Mouse (Mus musculus) left cerebral cortex, adult 18-20 months (tissue): ENCODE measurements around the gene Fam8a1. TPM values are rescaled to one million over a fixed set of nuclear protein-coding genes. Genes with fewer than 3 reads are reported as not detected.

Source experiments
- DNase-seq, 2 experiments: peaks; one replicate each; pipeline ENCODE4 v3.0.0; 2021 to 2022; ENCODE audit warnings: low spot score in 2 of 2, mixed read lengths in 1 of 2
- long read RNA-seq, 2 experiments: library from polyadenylated mRNA; stranded (forward); transcript quantifications; one replicate each; pipeline ENCODE4 v2.0.0; 2021
- total RNA-seq, 2 experiments: library from RNA; stranded (reverse); gene quantifications; 2 replicates each; pipeline ENCODE4 v1.2.3; 2021

Gene Fam8a1
- 10 to 100 TPM; 93.8 to 94.7 TPM for total RNA-seq
- long read RNA-seq, experiment 1, transcript Fam8a1-201 (5 exons, 3,664 nt), result major isoform, 25 of 41 reads
- long read RNA-seq, experiment 1, partial matches to known transcripts, result 3 of 41 reads
- long read RNA-seq, experiment 1, other reads (novel, unspliced or antisense), result 13 of 41 reads
- long read RNA-seq, experiment 2, transcript Fam8a1-201 (5 exons, 3,664 nt), result major isoform, 26 of 36 reads
- long read RNA-seq, experiment 2, partial matches to known transcripts, result 4 of 36 reads
- long read RNA-seq, experiment 2, other reads (novel, unspliced or antisense), result 6 of 36 reads

DNA sequence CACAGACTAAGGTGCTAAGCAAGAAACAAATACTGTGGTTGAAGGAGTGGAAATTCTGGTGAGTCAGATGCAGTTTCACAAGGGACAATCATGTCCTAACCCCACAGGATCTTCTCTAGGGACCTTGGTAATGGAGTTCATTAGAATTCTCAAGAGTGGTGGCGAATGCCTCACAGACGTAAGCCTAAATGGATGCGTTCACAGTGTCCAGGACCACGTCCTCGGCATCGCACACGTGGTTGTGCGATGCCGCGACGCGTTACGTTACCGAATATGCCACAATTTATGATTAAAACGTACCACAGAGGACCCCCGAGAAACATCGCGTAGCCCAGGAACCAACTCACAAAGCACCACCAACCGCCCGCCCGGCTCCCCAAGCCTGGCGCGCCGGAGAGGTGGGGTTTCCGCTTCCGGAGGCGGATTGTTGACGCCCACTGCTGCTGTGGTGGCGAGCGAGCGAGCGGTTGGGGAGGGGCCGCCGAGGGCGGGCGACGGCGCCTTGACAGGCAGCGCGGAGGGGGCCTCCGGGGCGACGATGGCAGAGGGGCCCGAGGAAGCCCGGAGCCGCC lies at the start of gene Fam8a1:
TSS of gene Fam8a1 (plus strand) at position 475 of the 572 bp plus-strand sequence.
- peak; percentile 89 to 92 for DNase-seq

GRCm38 (mm10) chr13:46619633-46620032 lies 49.7 kb upstream of the Fam8a1 start:
- DNase-seq, result peak in 1 of 2 experiments; percentile 31

DNA sequence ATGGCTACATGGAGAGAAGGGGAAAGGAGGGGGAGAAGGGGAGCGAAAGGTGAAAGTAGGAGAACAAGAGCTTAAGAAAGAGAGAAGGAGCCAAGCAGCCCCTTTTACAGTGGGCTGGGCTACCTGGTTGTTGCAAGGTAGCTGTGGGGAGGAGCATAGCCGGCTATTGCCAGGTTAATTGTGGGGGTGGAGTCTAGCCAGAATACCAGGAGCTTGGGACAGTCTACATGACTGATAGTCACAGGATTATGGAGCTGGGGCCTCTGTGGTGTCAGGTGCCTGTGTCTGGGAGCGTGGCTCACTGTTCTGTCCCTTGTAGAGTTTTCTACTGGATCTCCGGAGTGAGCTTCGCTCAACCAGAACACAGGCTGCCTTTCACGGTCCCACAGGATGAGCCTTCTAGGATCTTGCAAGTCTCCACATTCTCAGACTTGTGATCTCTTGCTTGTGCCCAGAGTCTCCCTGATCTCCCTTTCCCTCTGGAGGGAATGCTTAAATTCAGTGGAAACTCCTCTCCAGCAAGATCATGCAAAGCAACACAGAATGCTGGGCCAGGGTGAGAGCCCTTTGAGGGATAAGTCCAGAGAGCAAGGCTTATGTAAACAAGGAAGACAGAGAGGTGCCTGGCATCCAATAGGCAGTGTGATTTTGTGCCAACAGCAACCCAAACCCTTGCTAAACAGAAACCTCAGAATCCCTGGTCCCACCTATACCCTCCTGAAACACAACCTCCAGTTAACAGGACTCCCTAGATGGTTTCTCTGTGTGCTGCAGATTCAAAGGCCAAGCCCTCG lies 48.2 kb upstream of the Fam8a1 start:
- no peak for DNase-seq

GRCm38 (mm10) chr13:46626608-46627007 lies 42.7 kb upstream of the Fam8a1 start:
- DNase-seq, result no peak

DNA sequence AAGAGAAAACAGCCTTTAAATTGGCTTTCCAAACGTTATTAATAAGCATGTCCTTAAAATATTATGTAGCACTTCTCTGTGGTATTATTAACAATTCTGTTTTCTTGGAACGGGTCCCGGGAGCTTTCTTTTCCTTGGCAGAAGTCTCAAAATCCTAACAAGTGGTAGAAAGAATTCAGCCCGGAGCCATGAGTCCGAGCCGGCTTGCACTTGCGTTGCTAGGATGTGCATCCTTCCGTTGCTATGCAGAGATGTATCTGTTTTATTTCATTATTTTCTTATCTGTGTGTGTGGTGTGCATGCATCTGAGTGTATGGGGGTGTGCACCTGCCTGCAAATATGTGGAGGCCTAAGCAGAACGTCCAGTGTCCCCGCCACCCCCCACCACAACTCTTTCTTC lies 41.5 kb upstream of the Fam8a1 start:
- peak; percentile 36 to 47 for DNase-seq

GRCm38 (mm10) chr13:46629391-46629790 lies 39.9 kb upstream of the Fam8a1 start:
- DNase-seq, result no peak

- DNase-seq, result no peak
Measured at GRCm38 (mm10) chr13:46632796-46633195, 36.5 kb upstream of the Fam8a1 start.

- peak in 1 of 2 experiments; percentile 48 for DNase-seq
Measured at GRCm38 (mm10) chr13:46633320-46634132, 35.8 kb upstream of the Fam8a1 start.

DNA sequence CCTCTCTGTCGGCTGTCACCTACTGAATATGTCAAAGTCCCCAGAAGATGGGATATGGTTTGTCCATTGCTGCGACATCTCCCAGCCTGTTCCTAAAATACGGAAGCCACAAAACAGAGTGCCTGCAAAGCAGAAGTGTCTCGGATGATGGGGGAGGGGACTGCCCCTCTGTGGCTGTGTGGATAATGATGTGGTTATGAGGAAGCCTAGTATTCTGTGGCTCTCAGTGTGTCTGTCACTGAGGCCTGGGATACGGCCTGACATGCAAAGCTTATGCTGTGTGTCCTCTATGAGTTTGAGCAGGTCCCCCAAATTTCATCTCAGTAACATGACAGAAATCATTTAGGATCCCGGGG lies 35.2 kb upstream of the Fam8a1 start:
- peak in 1 of 2 experiments; percentile 27 for DNase-seq

- DNase-seq, result no peak
Measured at GRCm38 (mm10) chr13:46640608-46641468, 28.5 kb upstream of the Fam8a1 start.

DNA sequence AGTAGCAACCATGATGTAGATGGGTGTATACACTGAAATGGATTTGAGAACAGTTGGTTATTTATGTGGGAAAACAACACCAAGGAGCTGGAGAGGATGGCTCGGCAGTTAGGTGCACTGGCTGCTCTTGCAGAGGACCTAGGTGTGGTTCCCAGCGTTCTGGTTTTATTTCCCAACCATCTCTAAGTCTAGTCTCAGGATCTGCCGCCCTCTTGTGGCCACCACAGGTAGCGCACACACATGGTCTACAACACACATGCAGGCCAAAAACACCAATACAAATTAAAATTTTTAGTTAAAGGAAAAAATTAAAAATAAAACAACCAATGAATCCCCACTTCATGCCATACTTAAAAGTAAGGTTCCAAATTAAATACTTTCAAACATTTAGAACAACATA lies 27.0 kb upstream of the Fam8a1 start:
- no peak for DNase-seq

DNA sequence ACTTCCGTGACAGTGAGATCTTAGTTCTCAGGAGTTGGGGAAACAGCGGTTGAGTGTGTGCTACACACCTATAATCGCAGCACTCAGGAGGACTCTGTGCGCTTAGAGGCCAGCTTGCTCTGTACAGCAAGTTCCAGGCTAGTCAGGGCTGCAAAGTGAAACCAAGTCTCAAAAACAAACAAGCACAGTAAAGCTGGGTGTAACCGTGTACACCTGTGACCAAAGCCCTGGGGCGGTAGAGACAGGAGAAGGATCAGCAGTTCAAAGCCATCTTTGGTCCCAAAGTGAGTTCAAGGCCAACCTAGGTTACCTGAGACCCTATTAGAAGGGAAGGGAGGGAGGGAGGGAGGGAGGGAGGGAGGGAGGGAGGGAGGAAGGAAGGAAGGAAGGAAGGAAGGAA lies 25.1 kb upstream of the Fam8a1 start:
- no peak for DNase-seq

GRCm38 (mm10) chr13:46645476-46645875 lies 23.8 kb upstream of the Fam8a1 start:
- DNase-seq, result no peak

GRCm38 (mm10) chr13:46651853-46652252 lies 17.5 kb upstream of the Fam8a1 start:
- no peak for DNase-seq

DNA sequence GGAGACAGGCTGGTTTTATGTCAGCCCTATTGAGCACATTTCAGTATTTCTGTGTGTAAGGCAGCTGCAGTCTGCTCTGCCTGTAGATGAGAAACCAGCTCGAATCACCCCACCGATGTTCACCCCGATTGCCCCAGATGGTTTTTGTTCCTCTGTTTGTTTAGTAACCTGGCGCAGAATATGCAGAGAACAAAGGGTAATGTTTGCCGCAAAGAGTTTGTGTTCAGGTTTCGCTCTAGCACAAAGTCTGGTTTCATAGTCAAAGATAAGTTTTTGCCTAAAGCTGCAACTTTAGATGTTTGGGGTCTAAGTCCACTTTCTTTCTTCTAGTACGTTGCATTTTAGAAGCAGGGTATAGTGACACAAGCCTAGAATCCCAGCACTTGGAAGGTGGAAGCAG lies 16.7 kb upstream of the Fam8a1 start:
- no peak for DNase-seq

- DNase-seq, result no peak
Measured at GRCm38 (mm10) chr13:46653671-46654070, 15.7 kb upstream of the Fam8a1 start.

GRCm38 (mm10) chr13:46654566-46654965 lies 14.8 kb upstream of the Fam8a1 start:
- no peak for DNase-seq

- no peak for DNase-seq
Measured at GRCm38 (mm10) chr13:46659211-46659610, 10.1 kb upstream of the Fam8a1 start.

GRCm38 (mm10) chr13:46663461-46663964 lies 5.8 kb upstream of the Fam8a1 start:
- DNase-seq, result no peak

DNA sequence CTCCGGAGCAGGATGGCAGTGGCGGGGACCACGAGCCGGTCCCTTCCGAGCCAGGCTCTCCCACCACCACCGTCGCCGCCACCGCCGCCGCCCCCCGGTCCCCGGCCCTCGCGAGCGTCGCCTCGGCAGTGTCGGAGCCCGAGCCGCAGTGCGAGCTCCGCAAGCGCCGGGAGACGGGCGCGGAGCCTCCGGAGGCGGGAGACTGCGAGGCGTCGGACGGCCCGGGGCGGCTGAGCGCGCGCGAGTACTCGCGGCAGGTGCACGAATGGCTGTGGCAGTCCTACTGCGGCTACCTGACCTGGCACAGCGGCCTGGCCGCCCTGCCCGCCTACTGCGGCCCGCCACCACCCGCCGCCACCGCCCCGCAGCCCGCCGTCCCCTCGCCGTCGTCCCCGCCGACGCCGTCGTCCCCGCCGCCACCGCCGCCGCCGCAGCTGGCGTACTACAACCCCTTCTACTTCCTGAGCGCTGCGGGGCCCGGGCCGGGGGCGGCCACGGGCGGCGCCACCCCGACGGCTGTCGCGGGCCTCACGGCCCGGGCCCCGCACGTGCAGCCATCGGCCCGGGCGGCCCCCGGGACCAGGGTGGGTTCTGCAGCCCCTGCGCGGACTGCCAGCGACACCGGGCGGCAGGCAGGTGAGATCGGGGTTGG lies 424 bp downstream of the Fam8a1 start:
- DNase-seq, result no peak
